Mouse (Mus musculus): ENCODE measurements around the gene Ccdc7a. TPM values are rescaled to one million over a fixed set of nuclear protein-coding genes. Genes with fewer than 3 reads are reported as not detected.
A peak's percentile ranks its signal among the peaks of the same experiment; 100 is the strongest.

Gene Ccdc7a
- polyA plus RNA-seq, 1 experiment from 2014 or later, result not detected

GRCm38 (mm10) chr8:128798594-128798993 is 266.7 kb downstream of the Ccdc7a start, which contains the start of gene Gm3952:
Gm3952 (minus strand) TSS chr8:128798694.
- no peak within 1 kb of the TSS for H3K4me2 ChIP-seq (replicated peaks; ENCODE audit: low read depth, low read length)
- H3K27me3 ChIP-seq (ENCODE audit: control insufficient read depth, insufficient read depth, low read length), result no peaks in the 10 kb centered on the region
- no peak for ATAC-seq (ENCODE audit: low FRiP score, low TSS enrichment)
- H3K27ac ChIP-seq (ENCODE audit: low read depth, low read length), result no peak within 1 kb of the TSS
- no peak within 1 kb of the TSS for H3K9ac ChIP-seq (ENCODE audit: low read depth, low read length)
- no peaks in the 10 kb centered on the region for H3K36me3 ChIP-seq (ENCODE audit: control insufficient read depth, insufficient read depth, low read length)
- H3K4me1 ChIP-seq (ENCODE audit: control insufficient read depth, insufficient read depth, low read length), result no peaks in the 10 kb centered on the region
- H3K9me3 ChIP-seq (ENCODE audit: control insufficient read depth, low read length), result no peaks in the 10 kb centered on the region
- WGBS, result 94% methylated on average over 1 of the region's 1 CpGs
- no peak within 1 kb of the TSS for H3K4me3 ChIP-seq (ENCODE audit: low read length)

GRCm38 (mm10) chr8:128735692-128736091 is 329.6 kb downstream of the Ccdc7a start:
- H3K36me3 ChIP-seq (ENCODE audit: control insufficient read depth, insufficient read depth, low read length), result peaks cover 52% of the 10 kb centered on the region
- no peaks in the 10 kb centered on the region for H3K4me1 ChIP-seq (ENCODE audit: control insufficient read depth, insufficient read depth, low read length)
- no peak for ATAC-seq (ENCODE audit: low FRiP score, low TSS enrichment)
- WGBS, result 95% methylated on average over 3 of the region's 3 CpGs
- H3K9ac ChIP-seq (ENCODE audit: low read depth, low read length), result no peak overlapping the region
- H3K4me2 ChIP-seq (replicated peaks; ENCODE audit: low read depth, low read length), result no peak overlapping the region
- H3K4me3 ChIP-seq (ENCODE audit: low read length), result no peak overlapping the region
- H3K9me3 ChIP-seq (ENCODE audit: control insufficient read depth, low read length), result no peaks in the 10 kb centered on the region
- H3K27me3 ChIP-seq (ENCODE audit: control insufficient read depth, insufficient read depth, low read length), result no peaks in the 10 kb centered on the region
- H3K27ac ChIP-seq (ENCODE audit: low read depth, low read length), result no peak overlapping the region

DNA sequence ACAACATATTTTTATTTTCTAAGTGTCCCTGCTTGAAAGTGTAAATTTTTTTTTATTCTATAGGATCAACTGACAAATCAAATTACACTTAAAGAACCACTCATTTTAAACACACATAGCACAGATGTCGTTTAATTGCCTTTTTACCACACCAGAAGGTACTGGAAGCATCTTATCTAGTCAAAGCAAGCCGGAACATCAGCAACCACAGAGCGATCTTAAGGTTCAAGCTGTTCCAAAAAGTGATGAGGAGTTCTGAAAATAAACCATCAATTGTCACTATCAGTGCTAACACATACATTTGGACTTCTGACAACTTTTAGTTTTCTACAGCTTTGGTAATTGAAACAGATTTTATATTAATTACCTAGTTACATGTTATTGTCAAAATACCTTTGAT is 331.2 kb downstream of the Ccdc7a start:
- ATAC-seq (ENCODE audit: low FRiP score, low TSS enrichment), result no peak
- Histone ChIP-seq H3K4me3 (ENCODE audit: low read length) (no peak overlapping the region), H3K27me3 (ENCODE audit: control insufficient read depth, insufficient read depth, low read length) (no peaks in the 10 kb centered on the region), H3K27ac (ENCODE audit: low read depth, low read length) (no peak overlapping the region), H3K4me1 (ENCODE audit: control insufficient read depth, insufficient read depth, low read length) (no peaks in the 10 kb centered on the region), H3K36me3 (ENCODE audit: control insufficient read depth, insufficient read depth, low read length) (peaks cover 64% of the 10 kb centered on the region), H3K9me3 (ENCODE audit: control insufficient read depth, low read length) (no peaks in the 10 kb centered on the region), H3K4me2 (replicated peaks; ENCODE audit: low read depth, low read length) (no peak overlapping the region), H3K9ac (ENCODE audit: low read depth, low read length) (no peak overlapping the region)
- 93% methylated on average over 3 of the region's 3 CpGs for WGBS

GRCm38 (mm10) chr8:128732254-128732653 is 333.1 kb downstream of the Ccdc7a start:
- ATAC-seq (ENCODE audit: low FRiP score, low TSS enrichment), result no peak
- Histone ChIP-seq H3K4me2 (replicated peaks; ENCODE audit: low read depth, low read length) (no peak overlapping the region), H3K36me3 (ENCODE audit: control insufficient read depth, insufficient read depth, low read length) (peaks cover 67% of the 10 kb centered on the region), H3K9me3 (ENCODE audit: control insufficient read depth, low read length) (no peaks in the 10 kb centered on the region), H3K27me3 (ENCODE audit: control insufficient read depth, insufficient read depth, low read length) (no peaks in the 10 kb centered on the region), H3K27ac (ENCODE audit: low read depth, low read length) (no peak overlapping the region), H3K4me1 (ENCODE audit: control insufficient read depth, insufficient read depth, low read length) (no peaks in the 10 kb centered on the region), H3K4me3 (ENCODE audit: low read length) (no peak overlapping the region), H3K9ac (ENCODE audit: low read depth, low read length) (no peak overlapping the region)
- 70% methylated on average over 2 of the region's 2 CpGs for WGBS

DNA sequence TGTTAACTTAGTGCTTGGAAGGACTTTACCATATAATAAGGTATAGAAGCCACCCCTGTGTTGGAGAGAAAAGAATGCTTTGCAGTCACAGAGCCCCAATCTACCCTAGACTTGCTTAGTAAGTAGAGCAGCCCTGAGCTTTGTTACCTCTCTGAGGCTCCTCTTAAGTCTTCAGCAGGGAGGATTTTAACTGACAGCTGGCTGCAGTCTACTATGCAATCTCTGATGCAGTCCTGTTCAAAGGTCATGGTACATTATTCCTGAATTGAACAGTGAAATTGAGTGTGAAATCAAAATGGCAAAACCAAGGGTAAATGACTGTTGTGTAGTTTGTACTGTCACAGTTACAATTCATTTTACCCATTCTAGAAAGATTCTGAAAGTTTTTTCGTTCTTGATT is 338.1 kb downstream of the Ccdc7a start:
- 97% methylated on average over 1 of the region's 1 CpGs for WGBS
- Histone ChIP-seq H3K27ac (ENCODE audit: low read depth, low read length) (no peak overlapping the region), H3K4me3 (ENCODE audit: low read length) (no peak overlapping the region), H3K4me2 (replicated peaks; ENCODE audit: low read depth, low read length) (no peak overlapping the region), H3K27me3 (ENCODE audit: control insufficient read depth, insufficient read depth, low read length) (no peaks in the 10 kb centered on the region), H3K9ac (ENCODE audit: low read depth, low read length) (no peak overlapping the region), H3K9me3 (ENCODE audit: control insufficient read depth, low read length) (no peaks in the 10 kb centered on the region), H3K4me1 (ENCODE audit: control insufficient read depth, insufficient read depth, low read length) (no peaks in the 10 kb centered on the region), H3K36me3 (ENCODE audit: control insufficient read depth, insufficient read depth, low read length) (peaks cover 68% of the 10 kb centered on the region)
- no peak for ATAC-seq (ENCODE audit: low FRiP score, low TSS enrichment)

DNA sequence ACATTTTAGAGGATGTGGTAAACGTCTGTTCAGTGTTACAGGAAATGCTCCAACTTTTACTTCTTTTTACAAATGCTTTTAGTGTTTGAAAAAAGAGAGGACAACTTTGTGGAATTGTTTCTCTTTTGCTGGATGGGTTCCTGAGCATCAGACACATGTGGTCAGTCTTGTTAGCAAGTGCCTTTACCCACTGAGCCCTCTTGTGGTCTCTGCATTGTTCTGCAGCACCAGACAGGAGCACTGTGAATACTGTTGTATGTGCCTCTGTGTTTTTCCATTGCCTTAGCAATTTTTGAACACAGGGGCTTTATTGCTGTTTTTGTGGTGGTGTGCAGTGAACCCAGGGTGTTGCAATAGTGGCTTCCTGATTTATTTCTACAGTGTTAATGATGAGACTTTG is 340.5 kb downstream of the Ccdc7a start:
- Histone ChIP-seq H3K4me2 (replicated peaks; ENCODE audit: low read depth, low read length) (no peak overlapping the region), H3K27ac (ENCODE audit: low read depth, low read length) (no peak overlapping the region), H3K4me1 (ENCODE audit: control insufficient read depth, insufficient read depth, low read length) (no peaks in the 10 kb centered on the region), H3K36me3 (ENCODE audit: control insufficient read depth, insufficient read depth, low read length) (peaks cover 62% of the 10 kb centered on the region), H3K4me3 (ENCODE audit: low read length) (no peak overlapping the region), H3K9me3 (ENCODE audit: control insufficient read depth, low read length) (no peaks in the 10 kb centered on the region), H3K27me3 (ENCODE audit: control insufficient read depth, insufficient read depth, low read length) (no peaks in the 10 kb centered on the region), H3K9ac (ENCODE audit: low read depth, low read length) (no peak overlapping the region)
- WGBS, result 71% methylated on average over 1 of the region's 1 CpGs
- peak; percentile 72; the same call in 1 of the 2 replicates for ATAC-seq (ENCODE audit: low FRiP score, low TSS enrichment)

DNA sequence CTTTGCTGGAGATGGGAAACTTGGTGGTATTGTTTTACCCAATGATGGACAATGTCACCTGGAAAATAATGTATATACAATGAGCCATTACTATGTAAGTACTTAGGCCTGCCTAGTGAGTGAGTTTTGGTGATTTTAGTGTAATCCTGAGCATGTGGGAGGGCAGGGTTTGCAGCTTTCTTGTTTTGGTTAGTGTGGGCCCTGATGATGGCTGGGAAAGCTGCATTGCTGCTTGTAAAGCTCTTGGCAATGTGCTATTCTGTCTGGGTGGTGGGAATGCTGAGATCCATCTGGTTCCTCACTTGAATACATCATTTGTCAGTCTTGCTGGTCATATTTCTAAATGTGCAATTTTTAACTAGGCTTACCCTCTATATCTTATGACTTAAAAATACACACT is 349.1 kb downstream of the Ccdc7a start:
- Histone ChIP-seq H3K36me3 (ENCODE audit: control insufficient read depth, insufficient read depth, low read length) (peaks cover 82% of the 10 kb centered on the region), H3K27me3 (ENCODE audit: control insufficient read depth, insufficient read depth, low read length) (no peaks in the 10 kb centered on the region), H3K4me3 (ENCODE audit: low read length) (no peak overlapping the region), H3K27ac (ENCODE audit: low read depth, low read length) (no peak overlapping the region), H3K4me1 (ENCODE audit: control insufficient read depth, insufficient read depth, low read length) (no peaks in the 10 kb centered on the region), H3K4me2 (replicated peaks; ENCODE audit: low read depth, low read length) (no peak overlapping the region), H3K9ac (ENCODE audit: low read depth, low read length) (no peak overlapping the region), H3K9me3 (ENCODE audit: control insufficient read depth, low read length) (no peaks in the 10 kb centered on the region)
- ATAC-seq (ENCODE audit: low FRiP score, low TSS enrichment), result no peak

GRCm38 (mm10) chr8:128709261-128709660 is 356.1 kb downstream of the Ccdc7a start:
- Histone ChIP-seq H3K9ac (ENCODE audit: low read depth, low read length) (no peak overlapping the region), H3K9me3 (ENCODE audit: control insufficient read depth, low read length) (no peaks in the 10 kb centered on the region), H3K36me3 (ENCODE audit: control insufficient read depth, insufficient read depth, low read length) (peaks cover 70% of the 10 kb centered on the region)

GRCm38 (mm10) chr8:128704836-128705235 is 360.5 kb downstream of the Ccdc7a start:
- no peak overlapping the region for H3K4me2 ChIP-seq (replicated peaks; ENCODE audit: low read depth, low read length)
- H3K9me3 ChIP-seq (ENCODE audit: control insufficient read depth, low read length), result no peaks in the 10 kb centered on the region
- H3K9ac ChIP-seq (ENCODE audit: low read depth, low read length), result no peak overlapping the region
- no peaks in the 10 kb centered on the region for H3K4me1 ChIP-seq (ENCODE audit: control insufficient read depth, insufficient read depth, low read length)
- H3K27ac ChIP-seq (ENCODE audit: low read depth, low read length), result no peak overlapping the region
- no peak for ATAC-seq (ENCODE audit: low FRiP score, low TSS enrichment)
- WGBS, result 88% methylated on average over 2 of the region's 2 CpGs
- H3K4me3 ChIP-seq (ENCODE audit: low read length), result no peak overlapping the region
- no peaks in the 10 kb centered on the region for H3K27me3 ChIP-seq (ENCODE audit: control insufficient read depth, insufficient read depth, low read length)
- peaks cover 31% of the 10 kb centered on the region for H3K36me3 ChIP-seq (ENCODE audit: control insufficient read depth, insufficient read depth, low read length)

More at GRCm38 (mm10) chr8:128709261-128709660, 356.1 kb downstream of the Ccdc7a start:
- Histone ChIP-seq H3K4me1 (ENCODE audit: control insufficient read depth, insufficient read depth, low read length) (no peaks in the 10 kb centered on the region), H3K4me3 (ENCODE audit: low read length) (no peak overlapping the region), H3K27ac (ENCODE audit: low read depth, low read length) (no peak overlapping the region), H3K4me2 (replicated peaks; ENCODE audit: low read depth, low read length) (no peak overlapping the region), H3K27me3 (ENCODE audit: control insufficient read depth, insufficient read depth, low read length) (no peaks in the 10 kb centered on the region)
- 57% methylated on average over 3 of the region's 3 CpGs for WGBS
- peak; percentile 60; the same call in 1 of the 2 replicates for ATAC-seq (ENCODE audit: low FRiP score, low TSS enrichment)
